Mouse (Mus musculus): Measurements from ENCODE around the gene Ell. TPM values are rescaled to one million over a fixed set of nuclear protein-coding genes. Genes with fewer than 3 reads are reported as not detected.
A peak's percentile ranks its signal among the peaks of the same experiment; 100 is the strongest.

Gene Ell
- total and polyA plus RNA-seq, 2 experiments, result 10.0 to 25.0 TPM

DNA sequence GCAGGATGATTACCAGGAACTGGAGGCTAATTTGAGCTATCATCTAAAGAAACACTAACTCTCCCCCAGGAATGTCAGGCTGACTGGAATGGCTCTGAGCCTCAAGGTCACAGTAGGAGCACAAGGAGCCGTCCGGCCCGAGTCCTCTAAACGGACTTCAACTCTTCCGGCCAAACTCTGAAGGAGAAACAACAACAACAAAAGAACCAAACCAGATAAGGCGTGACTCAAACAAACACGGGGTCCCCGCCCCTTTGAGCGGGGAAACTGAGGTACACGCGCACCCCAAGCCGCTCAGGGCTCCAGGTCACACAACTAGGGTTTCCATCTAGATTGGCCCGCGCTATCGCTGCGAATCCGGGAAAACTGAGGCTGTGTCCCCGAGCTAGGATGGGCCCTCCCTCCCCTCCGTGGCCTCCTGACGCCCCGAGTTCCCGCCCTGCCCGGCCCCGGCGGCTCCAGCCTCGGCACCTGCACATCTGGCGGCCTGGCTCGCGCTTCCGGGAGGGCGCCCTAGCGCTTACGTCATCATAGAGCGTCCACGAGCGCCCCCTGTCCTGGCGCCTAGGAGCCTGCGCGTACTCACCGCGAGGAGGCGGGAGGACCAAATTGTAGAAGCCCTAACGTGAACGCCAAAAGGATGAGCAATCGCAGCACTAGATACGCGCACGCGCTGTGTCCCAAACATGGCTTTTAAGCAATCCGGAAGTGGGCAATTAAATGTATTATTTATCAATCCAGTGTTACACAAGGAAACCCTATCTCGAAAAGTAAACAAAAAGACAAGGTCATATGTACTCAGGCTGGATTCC is 16.5 kb upstream of the Ell start:
- under 1% methylated on average over 51 of the region's 51 CpGs for WGBS
- TF ChIP-seq CTCF (IDR thresholded peaks at IDR 0.05; ENCODE audit: low read depth, low read length) (peak; percentile 65), POLR2A (IDR thresholded peaks at IDR 0.05; ENCODE audit: extremely low read depth, insufficient read depth, low read length) (peak; percentile 72; the same call in 1 of the 2 replicates)
- DNase-seq (ENCODE audit: extremely low read depth, low read depth, low spot score), result peak; percentile 99
- Histone ChIP-seq H3K27me3 (ENCODE audit: control insufficient read depth, insufficient read depth, low read length) (no peaks in the 10 kb centered on the region), H3K27ac (replicated peaks; ENCODE audit: insufficient read depth, low read depth, low read length) (peak overlapping the region; percentile 93), H3K79me2 (ENCODE audit: control insufficient read depth, insufficient read depth, low read length) (peaks cover 5% of the 10 kb centered on the region; the same call in 1 of the 2 replicates), H3K36me3 (ENCODE audit: control insufficient read depth, insufficient read depth, low read length) (peaks cover 5% of the 10 kb centered on the region; the same call in 1 of the 2 replicates), H3K9ac (ENCODE audit: low read depth, low read length) (peak overlapping the region; percentile 95), H3K4me3 (ENCODE audit: insufficient read depth, low read depth, low read length) (peak overlapping the region; percentile 94), H3K4me1 (ENCODE audit: control insufficient read depth, insufficient read depth, low read length) (peaks cover 9% of the 10 kb centered on the region)

DNA sequence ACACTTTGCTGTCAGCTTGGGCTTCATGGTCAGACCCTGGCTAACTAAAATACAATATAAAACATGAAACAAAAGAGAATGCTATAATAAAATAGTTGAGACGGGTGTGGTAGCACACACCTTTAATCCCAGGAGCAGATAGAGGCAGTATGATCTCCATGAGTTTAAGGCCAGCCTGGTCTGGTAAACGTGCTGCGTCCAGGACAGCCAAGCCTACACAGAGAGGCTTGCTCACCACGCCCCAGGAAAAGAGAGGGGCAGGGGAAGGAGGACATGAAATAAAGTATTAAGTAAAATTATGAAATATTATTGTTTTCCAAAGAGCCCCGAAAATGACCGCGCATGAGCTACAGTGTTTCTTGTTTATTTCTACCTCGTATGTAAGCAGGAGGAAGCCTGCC is 12.1 kb upstream of the Ell start:
- under 1% methylated on average over 8 of the region's 8 CpGs for WGBS
- DNase-seq (ENCODE audit: extremely low read depth, low read depth, low spot score), result peak; percentile 50
- H3K27me3 ChIP-seq (ENCODE audit: control insufficient read depth, insufficient read depth, low read length), result no peaks in the 10 kb centered on the region
- peaks cover 29% of the 10 kb centered on the region for H3K4me1 ChIP-seq (ENCODE audit: control insufficient read depth, insufficient read depth, low read length)
- peak overlapping the region; percentile 89 for H3K9ac ChIP-seq (ENCODE audit: low read depth, low read length)
- no peak for TF ChIP-seq POLR2A (IDR thresholded peaks at IDR 0.05; ENCODE audit: extremely low read depth, insufficient read depth, low read length)
- TF ChIP-seq CTCF (IDR thresholded peaks at IDR 0.05; ENCODE audit: low read depth, low read length), result no peak
- peaks cover 7% of the 10 kb centered on the region; the same call in 1 of the 2 replicates for H3K36me3 ChIP-seq (ENCODE audit: control insufficient read depth, insufficient read depth, low read length)
- H3K4me3 ChIP-seq (ENCODE audit: insufficient read depth, low read depth, low read length), result peak overlapping the region; percentile 85
- peak overlapping the region; percentile 79 for H3K27ac ChIP-seq (replicated peaks; ENCODE audit: insufficient read depth, low read depth, low read length)
- H3K79me2 ChIP-seq (ENCODE audit: control insufficient read depth, insufficient read depth, low read length), result peaks cover 9% of the 10 kb centered on the region; the same call in 1 of the 2 replicates

DNA sequence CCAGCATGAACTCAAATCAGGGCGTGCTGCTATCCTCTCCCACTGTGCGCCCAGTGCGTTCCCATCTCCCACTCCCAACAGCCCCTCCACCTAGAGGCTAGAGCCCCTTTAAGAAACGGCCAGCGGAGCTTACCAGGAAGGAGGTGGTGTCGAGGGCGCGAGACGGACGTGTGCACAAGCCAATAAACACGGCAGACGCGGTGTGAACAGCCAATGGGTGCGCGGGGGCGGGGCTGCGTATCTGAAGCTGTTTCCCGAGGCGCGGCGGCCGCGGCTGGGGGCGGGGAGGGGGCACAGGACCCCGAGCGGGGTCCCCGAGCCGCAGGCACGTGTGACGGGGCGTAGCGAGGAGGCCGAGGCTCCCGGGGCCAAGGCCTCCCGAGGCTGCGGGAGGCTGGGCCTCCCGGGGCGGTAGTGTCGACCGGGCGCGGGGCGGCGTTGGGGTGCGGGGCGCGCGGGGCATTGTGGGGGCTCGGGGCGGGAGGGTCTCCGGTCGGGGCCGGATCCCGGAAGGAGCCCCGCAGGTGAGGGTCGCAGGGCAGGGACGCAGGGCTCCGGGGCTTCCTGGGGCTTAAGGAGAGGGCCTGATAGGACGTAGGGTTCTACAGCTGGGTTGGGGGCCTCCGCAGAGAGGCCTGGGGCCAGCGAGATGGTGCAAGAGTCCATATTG is 11.6 kb upstream of the Ell start, which contains the start of the genes Fkbp8 and Kxd1:
TSS of gene Fkbp8 (plus strand) at position 213 of the 670 bp plus-strand sequence.
TSS of gene Kxd1 (minus strand) at position 445 of the 670 bp plus-strand sequence.
- H3K79me2 ChIP-seq (ENCODE audit: control insufficient read depth, insufficient read depth, low read length), result peaks cover 9% of the 10 kb centered on the region; the same call in 1 of the 2 replicates
- H3K4me1 ChIP-seq (ENCODE audit: control insufficient read depth, insufficient read depth, low read length), result peaks cover 29% of the 10 kb centered on the region
- TF ChIP-seq CTCF (IDR thresholded peaks at IDR 0.05; ENCODE audit: low read depth, low read length) (no peak), POLR2A (IDR thresholded peaks at IDR 0.05; ENCODE audit: extremely low read depth, insufficient read depth, low read length) (peak; percentile 42)
- peak within 1 kb of the TSS; percentile 85 for H3K4me3 ChIP-seq (ENCODE audit: insufficient read depth, low read depth, low read length)
- WGBS, result under 1% methylated on average over 58 of the region's 61 CpGs
- no peaks in the 10 kb centered on the region for H3K27me3 ChIP-seq (ENCODE audit: control insufficient read depth, insufficient read depth, low read length)
- DNase-seq (ENCODE audit: extremely low read depth, low read depth, low spot score), result peak; percentile 87
- peak within 1 kb of the TSS; percentile 89 for H3K9ac ChIP-seq (ENCODE audit: low read depth, low read length)
- H3K27ac ChIP-seq (replicated peaks; ENCODE audit: insufficient read depth, low read depth, low read length), result peak within 1 kb of the TSS; percentile 96
- peaks cover 11% of the 10 kb centered on the region; the same call in 1 of the 2 replicates for H3K36me3 ChIP-seq (ENCODE audit: control insufficient read depth, insufficient read depth, low read length)

DNA sequence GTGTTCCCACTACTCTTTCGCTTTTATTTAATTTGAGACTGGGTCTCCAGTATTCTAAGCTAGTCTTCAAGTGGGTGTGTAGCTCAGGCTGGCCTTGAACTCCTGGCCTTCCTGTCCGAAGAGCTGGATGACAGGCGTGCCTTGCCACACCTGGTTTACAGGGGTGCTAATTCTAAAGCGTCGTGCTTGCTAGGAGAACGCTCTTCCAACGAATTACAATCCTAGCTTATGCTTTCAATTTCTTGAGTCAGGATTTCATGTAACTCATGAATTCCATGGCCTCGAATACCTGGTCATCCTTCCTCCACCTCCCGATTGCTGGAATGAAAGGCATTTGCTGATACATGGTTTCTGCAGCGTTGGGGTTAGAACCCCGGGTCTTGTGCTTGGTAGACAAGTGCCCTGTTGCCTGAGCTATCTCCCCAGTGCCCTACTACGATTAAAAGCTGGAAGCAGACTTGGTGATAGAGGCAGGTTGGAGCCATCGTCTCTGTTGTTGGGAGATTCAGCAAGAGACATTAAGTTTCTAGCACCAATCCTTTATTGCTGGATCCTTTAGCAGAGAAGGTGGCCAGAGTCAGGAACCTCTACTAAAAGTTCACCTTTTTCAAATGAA is 11.0 kb upstream of the Ell start:
- H3K4me3 ChIP-seq (ENCODE audit: insufficient read depth, low read depth, low read length), result peak overlapping the region; percentile 85
- WGBS, result 2% methylated on average over 13 of the region's 13 CpGs
- peak overlapping the region; percentile 88 for H3K9ac ChIP-seq (ENCODE audit: low read depth, low read length)
- peaks cover 15% of the 10 kb centered on the region; the same call in 1 of the 2 replicates for H3K36me3 ChIP-seq (ENCODE audit: control insufficient read depth, insufficient read depth, low read length)
- H3K27me3 ChIP-seq (ENCODE audit: control insufficient read depth, insufficient read depth, low read length), result no peaks in the 10 kb centered on the region
- H3K27ac ChIP-seq (replicated peaks; ENCODE audit: insufficient read depth, low read depth, low read length), result peak overlapping the region; percentile 96
- H3K4me1 ChIP-seq (ENCODE audit: control insufficient read depth, insufficient read depth, low read length), result peaks cover 29% of the 10 kb centered on the region
- H3K79me2 ChIP-seq (ENCODE audit: control insufficient read depth, insufficient read depth, low read length), result peaks cover 9% of the 10 kb centered on the region; the same call in 1 of the 2 replicates
- TF ChIP-seq POLR2A (IDR thresholded peaks at IDR 0.05; ENCODE audit: extremely low read depth, insufficient read depth, low read length), result no peak
- TF ChIP-seq CTCF (IDR thresholded peaks at IDR 0.05; ENCODE audit: low read depth, low read length), result no peak
- peak; percentile 66 for DNase-seq (ENCODE audit: extremely low read depth, low read depth, low spot score)

DNA sequence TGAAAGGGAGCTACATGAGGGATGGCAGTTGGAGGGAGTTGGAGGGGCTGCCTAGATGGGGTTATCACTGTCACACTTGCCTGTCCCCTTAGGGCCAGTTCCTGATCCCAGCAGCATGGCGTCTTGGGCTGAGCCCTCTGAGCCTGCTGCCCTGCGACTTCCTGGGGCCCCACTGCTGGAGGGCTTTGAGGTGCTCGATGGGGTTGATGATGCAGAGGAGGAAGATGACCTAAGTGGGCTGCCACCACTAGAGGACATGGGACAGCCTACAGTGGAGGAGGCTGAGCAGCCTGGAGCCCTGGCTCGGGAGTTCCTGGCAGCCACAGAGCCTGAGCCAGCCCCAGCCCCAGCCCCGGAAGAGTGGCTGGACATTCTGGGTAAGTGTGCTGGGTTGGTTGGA is 10.0 kb upstream of the Ell start:
- Histone ChIP-seq H3K9ac (ENCODE audit: low read depth, low read length) (peak overlapping the region; percentile 64), H3K4me1 (ENCODE audit: control insufficient read depth, insufficient read depth, low read length) (peaks cover 27% of the 10 kb centered on the region), H3K27ac (replicated peaks; ENCODE audit: insufficient read depth, low read depth, low read length) (peak overlapping the region; percentile 87), H3K27me3 (ENCODE audit: control insufficient read depth, insufficient read depth, low read length) (no peaks in the 10 kb centered on the region), H3K4me3 (ENCODE audit: insufficient read depth, low read depth, low read length) (peak overlapping the region; percentile 19; the same call in 1 of the 2 replicates), H3K79me2 (ENCODE audit: control insufficient read depth, insufficient read depth, low read length) (peaks cover 9% of the 10 kb centered on the region; the same call in 1 of the 2 replicates), H3K36me3 (ENCODE audit: control insufficient read depth, insufficient read depth, low read length) (peaks cover 20% of the 10 kb centered on the region; the same call in 1 of the 2 replicates)
- WGBS, result 12% methylated on average over 5 of the region's 5 CpGs
- no peak for TF ChIP-seq CTCF (IDR thresholded peaks at IDR 0.05; ENCODE audit: low read depth, low read length)
- peak; percentile 73; the same call in 1 of the 2 replicates for TF ChIP-seq POLR2A (IDR thresholded peaks at IDR 0.05; ENCODE audit: extremely low read depth, insufficient read depth, low read length)
- DNase-seq (ENCODE audit: extremely low read depth, low read depth, low spot score), result no peak

All from liver, adult 2 months (tissue).